Mouse (Mus musculus) frontal cortex, adult 2 months (tissue): ENCODE data around the gene Pdlim7. TPM values are rescaled to one million over a fixed set of nuclear protein-coding genes. Genes with fewer than 3 reads are reported as not detected.

Experiments
- DNase-seq, 2 experiments: peaks; one replicate each; pipeline ENCODE4 v3.0.0; 2022; ENCODE audit warnings: low spot score in 1 of 2; ENCODE audit errors: extremely low spot score in 1 of 2
- polyA plus RNA-seq: library from polyadenylated mRNA; depleted of rRNA; stranded (reverse); fragments of >200 nt; gene quantifications from 2 replicates; pipeline ENCODE4 v1.2.3, GENCODE M21; 2012

Pdlim7 gene
- polyA plus RNA-seq, 1 experiment = 174 TPM

DNA sequence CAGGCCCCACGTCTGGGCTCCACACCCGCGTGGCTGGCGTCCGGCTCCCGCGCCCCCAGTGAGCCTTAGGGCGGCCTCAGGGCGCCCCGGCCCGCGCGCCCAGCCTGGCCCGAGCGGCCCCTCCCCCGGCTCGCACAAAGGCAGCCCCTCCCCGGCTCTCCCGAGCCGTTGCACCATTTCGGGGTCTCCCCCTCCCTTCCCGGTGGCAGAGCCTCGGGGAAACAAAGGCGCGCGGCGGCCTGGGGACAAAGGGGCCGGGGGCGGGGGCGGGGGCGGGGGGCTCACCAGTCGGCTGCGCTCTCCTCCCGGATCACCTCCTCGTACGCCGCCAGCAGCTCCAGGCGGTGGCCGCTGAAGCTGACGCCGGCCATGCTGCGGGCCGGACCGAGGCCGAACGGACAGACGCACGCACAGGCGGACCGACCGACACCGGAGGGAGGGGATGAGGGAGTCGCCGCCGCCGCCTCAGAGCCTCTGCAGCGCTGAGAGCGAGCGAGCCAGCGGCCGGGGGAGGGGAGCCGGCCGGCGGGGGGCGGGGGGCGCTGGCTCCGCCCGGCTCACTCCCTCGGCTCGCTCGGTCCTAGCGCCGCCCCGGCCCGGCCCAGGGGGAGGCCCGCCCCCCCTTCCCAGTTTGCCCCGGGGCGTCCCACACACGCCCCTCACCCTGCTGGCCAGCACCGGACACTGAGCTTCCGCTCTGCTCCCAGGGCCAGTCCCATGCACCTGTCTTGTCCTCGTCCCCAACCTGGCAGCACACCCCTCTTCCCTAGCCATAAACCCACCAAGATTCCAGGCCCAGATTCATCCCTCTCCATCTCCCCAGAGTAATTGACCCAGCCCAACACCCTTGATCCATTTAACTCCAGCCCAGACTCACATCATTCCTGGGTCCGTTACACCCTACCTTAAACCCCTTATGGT is 25.6 kb downstream of the Pdlim7 start, which contains the start of gene Dbn1:
Gene Dbn1, minus strand, starts transcription at position 534 of the 921 bp plus-strand sequence.
- peak in 1 of 2 experiments; percentile 62 for DNase-seq

DNA sequence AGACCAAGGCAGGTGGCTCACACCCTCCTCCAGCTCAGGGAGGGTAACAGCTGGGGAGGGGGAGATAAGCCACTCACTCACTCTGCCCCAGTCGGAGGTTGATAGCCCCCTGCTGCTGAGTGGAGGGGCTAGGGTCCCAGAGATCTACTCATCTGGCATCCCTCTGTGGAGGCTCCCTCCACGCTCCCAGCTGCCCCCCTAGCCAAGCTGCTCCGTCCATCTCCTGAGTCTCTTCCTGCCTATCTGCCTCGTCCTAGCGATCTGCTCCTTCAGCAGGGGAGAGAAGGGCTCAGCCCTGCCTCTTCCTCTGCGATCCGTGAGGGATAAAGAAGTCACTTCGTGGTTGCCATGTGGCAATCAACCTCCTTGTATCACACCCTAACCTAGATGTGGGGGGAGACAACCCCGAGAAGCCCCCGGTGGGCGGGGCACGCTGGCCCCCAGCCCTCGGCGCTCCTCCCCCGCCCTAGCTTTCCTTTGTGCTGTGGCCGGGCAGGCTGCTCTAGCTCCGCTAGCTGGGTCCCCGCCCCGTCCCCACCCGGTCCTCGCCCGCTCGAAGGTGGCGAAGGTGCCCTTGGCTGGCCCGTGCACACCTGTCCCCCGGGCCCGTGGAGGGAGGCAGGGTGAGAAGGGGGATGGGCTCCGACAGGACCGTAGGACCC is 26.4 kb downstream of the Pdlim7 start:
- DNase-seq = peak in 1 of 2 experiments; percentile 42

DNA sequence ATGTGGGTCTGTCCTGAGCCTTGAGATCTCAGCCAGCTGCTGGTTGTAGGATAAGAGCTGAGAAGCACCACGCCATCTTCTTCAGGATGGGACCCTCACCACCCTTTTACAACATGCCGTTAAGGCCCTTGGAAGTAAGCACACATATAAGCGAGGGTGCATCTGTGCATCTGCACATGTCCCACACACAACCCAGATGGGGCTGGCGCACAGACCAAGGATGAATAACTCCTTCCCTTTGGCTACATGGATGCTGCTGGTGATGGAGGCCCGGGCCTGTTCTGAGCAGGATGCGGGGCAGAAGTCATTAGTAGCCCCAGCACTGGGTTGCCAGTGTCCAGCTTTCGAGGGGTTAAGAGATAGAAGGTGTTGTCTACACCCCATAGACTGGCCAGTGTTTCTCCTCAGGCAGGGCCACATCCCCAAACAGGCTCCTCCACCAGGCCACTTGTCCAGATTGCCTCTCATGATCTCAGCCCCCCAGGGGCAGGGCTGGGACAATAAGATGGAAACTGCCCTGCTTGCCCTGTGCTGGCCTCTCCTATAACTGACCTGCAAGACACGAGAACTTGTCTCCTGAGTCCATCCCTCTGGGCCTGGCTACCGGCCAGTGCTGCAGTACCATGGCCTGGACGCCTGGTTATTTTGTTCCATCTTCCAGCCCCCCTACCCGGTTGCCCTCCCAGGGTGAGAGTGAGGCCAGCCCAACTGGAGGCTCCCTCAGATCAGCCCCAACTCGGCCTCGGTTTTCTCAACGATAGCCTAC is 27.3 kb downstream of the Pdlim7 start:
- no peak for DNase-seq

DNA sequence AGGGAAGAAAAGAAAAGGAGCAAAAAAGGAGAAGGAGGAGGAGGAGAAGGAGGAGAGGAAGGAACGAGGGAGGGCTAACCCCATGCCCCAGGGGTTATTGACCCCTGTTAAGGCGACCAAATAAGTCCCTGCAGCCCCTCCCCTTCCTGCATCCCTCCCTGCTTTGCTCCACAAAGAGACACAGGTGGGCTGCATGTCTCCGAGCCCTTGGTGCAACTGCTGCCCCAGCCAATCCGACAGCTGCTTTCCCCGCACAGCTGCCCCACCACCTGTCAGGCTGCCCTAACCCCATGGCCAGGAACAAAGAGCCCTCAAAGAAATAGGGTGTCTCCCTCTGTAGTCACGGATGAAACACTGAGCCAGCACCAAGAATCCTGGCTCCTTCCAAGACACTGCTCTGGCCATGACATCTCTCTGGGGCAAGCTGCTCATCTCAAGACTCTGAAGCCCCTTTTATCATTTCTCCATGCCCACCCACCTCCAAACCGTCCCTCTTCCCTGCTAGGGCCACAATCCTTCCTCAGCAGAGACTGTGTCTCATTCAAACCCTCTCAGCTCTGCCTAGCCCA is 28.9 kb downstream of the Pdlim7 start:
- no peak for DNase-seq

DNA sequence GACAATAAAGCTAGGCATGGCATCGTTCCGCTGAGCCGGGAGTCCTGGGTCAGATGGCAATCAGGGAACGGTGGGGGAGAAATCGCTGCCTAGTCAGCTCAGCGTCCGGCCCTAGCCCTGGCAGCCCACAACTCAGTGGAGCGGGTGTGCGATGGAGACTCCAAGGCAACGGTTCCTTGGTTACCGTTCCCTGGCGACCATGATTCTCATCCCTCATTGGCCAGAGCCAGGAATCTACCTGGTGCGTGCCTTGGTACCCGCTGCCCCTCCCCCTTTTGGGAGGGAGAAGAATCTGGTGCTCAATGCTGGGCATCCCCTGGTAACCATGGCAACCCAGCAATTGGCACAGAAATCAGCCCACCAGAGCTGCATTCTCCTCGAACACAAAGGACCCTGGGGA is 29.9 kb downstream of the Pdlim7 start:
- peak; percentile 95 to 96 for DNase-seq

DNA sequence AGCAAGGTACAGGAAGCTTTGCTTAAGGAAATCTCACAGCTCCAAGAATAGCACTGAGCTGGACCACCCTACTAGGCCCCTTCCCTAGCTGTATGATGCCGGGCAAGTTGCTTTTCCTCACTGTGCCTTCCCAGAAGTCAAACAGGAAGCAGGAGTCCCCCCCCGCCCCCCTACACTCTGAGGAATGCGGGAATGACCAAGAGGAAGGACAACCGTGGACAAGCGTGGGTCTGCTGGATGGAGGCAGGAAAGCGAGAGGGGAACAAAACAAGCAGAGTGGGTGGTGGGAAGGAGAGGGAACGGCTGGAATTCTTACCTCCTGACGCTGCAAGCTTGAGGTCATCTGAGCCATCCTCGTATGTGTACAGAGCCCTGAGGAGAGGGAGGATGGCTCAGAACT is 30.4 kb downstream of the Pdlim7 start:
- no peak for DNase-seq

DNA sequence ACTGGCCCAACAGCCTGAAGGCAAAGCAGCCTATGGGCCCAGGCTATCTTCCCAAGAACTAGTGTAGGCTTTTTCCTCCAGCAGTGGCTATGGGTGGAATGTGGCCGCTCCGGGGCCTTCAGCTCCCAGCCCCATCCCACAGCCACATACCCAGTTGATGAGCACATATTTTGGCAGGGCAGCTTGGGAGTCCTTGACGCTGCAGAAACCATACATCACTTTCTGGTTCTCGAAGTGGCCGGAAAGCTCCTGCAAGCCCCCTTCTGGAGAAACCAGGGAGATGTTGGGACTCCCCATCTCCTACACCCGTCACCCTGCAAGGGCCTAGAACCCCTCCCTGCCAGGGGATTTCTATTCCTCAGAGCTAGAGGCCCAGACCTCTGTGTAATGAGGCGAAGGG is 30.9 kb downstream of the Pdlim7 start:
- no peak for DNase-seq

DNA sequence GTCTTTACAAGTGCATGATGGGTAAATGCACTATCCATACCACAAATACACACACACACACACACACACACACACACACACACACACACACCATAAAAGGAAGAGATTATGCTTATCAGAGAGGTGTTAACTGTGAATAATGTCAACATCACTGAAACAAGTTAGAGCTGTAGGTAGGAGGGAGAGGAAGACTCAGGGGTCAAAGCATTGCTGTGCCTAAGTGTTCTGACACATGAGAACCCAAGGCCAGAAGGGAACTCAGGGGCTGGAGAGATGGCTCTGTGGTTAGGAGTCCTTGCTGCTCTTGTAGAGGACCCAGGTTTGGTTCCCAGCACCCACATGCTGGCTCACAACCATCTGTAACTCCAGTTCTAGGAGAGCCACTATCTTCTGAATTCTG is 33.5 kb downstream of the Pdlim7 start:
- DNase-seq = no peak

DNA sequence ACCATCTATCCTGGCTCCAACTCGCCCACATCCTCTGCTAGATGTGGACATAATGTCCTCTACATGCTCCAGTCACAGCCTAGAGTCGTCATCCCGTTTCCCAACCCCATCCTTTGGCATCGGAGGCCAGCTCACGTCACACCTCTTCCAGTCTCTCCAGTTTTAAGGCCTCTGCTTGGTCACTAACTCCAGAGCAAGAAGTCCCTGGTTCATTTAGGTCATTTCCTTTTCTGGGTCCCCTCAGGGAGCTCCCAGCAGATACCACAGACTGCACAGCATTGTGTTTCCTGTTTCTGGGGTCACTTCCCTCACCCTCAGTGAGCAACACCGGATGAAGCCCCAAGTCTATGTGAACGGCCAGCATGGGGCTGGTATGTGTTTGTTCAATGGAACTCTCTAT is 34.5 kb downstream of the Pdlim7 start:
- DNase-seq = no peak

DNA sequence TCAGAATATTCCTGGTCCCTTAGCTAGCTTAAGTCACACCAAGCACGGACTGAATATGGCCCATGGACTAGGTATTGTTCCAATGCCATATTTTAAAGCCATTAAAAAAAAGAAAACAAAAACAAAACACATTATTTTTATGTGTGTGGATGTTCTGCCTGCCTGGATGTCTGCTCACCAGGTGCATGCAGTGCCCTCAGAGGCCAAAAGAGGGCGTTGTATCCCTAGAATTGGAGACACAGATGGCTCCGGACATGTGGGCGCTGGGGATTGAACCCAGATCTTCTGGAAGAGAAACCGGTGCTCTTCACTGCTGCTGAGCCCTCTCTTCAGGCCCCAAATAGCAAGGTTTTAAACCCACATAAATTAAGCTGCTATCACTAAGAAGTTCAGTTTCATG is 35.4 kb downstream of the Pdlim7 start:
- peak in 1 of 2 experiments; percentile 75 for DNase-seq

DNA sequence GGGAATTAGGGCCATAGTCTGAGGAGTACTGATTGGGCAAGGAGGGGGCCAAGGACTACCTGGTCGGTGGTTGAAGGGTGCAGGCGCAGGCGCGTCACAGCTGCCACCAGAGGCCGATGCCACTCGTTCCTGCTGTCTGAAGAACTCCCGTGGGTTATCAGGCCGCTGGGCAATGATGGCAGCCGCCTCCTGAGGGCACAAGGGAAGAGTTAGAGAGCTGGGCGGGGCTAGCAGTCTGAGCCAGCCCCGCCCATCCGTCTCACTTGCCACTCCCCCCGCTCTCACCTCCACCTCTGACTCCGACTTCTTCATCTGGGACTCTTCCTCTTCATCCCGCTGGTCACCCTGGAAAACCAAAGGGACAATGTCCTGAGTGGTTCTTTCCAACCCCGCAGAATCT is 36.0 kb downstream of the Pdlim7 start:
- DNase-seq = no peak

DNA sequence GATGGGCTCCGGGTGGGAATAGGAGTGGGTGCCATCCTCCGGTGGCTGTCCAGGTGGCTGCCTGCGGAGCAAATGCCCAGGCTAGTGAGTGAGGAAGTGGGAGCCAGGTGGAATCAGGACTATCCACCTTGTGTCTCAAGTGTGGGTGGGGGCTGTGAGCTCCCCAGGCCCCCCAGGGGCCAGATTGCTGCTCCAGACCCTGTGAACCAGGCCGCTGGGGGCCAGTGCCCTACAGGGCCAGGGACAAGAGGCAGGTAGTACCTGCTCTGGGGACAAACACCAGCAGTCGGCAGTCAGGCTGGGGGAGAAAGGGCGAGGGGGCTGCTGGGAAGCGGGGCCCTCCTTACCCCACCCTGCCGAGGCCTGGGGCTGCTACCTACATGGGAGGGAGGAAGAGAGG is 37.2 kb downstream of the Pdlim7 start:
- no peak for DNase-seq

DNA sequence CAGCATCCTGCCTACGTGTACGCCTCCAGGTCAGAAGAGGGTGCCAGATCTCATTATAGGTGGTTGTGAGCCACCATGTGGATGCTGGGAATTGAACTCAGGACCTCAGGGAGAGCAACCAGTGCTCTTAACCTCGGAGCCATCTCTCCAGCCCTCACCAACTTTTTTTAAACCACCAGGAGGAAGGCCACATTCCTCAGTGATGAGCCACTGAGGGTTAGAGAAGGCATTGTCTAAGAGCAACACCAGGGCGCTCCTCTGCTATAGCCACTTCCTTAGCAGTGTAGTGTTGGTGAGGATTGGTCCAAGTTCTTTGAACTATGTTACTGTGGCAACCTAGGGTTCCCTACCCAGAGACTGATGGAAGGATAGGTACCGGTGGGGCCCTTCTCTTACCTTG is 37.7 kb downstream of the Pdlim7 start:
- DNase-seq = no peak

DNA sequence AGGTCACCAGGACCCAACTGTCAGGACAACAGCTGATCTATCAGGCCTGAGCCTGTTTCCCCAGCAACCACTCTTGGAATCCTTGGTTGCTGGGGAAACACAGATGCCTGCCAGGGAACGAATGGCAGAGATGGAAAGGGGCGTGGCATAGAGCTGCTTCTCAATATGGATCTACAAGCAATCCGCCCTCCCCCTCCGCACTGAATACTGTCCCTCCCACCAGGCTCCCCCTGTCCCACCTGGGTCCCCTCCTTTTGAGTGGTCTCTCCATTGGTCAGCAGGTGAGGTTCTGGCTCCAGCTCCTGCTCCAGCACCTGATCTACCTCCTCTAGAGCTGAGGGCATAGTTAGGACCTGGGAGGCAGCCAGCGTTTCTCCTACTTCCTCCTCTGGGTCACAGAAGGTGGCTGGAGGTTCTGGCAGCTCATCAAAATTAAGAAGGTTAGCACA is 38.8 kb downstream of the Pdlim7 start:
- DNase-seq = peak in 1 of 2 experiments; percentile 82

DNA sequence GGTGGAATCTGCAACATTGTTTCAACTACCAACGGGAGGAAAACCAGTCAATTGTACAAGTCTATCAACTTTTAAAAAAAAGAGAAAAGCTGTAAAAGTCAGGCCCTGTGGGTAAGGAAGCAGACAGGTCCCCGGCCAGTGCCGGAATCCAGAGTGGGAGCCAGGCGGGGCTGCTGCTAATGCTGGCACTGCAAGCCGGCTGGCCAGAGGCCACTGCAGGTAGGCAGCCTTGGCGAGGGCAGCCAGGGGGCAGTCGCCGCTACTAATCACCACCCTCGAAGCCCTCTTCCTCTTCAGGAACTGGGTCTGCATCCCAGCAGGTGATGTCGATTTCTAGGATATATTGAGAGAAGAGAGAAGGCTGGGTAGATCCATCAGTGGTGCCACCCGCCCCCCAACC is 39.5 kb downstream of the Pdlim7 start:
- no peak for DNase-seq

DNA sequence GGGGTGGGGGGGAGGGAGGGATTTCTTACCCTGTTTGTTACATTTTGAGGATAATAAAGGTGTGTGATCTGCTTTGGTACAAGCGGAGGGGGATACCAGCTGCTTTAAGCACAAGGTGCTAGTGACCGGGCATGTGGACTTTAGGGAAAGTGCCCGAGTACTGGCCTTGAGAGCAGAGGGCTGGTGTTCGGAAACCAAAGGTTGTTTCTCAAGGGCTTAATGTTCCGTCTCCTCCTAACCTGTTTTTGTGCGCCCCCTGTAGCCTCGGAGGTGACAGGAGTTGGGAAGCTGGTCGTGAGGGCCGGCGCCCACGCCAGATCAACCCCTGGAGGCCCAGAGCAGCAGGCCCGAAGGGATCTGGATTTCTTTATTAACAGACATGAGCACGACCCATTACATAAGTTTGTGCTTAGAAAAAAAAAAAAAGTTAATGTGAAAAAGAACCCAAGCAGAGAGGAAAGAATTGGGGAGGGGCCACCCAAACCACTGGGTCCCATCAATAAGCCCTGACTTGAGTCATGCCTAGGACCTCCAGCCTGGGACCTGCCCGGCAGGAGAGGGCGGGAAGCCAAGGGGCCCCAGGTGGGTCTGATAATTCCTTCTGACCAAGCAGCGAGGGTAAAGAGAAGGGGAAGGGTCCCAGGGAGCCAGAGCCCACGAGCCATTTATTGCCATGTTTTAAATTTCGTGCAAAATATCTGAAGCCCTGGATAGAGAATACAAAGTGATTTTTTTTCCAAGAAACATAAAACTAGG is 40.2 kb downstream of the Pdlim7 start:
- peak in 1 of 2 experiments; percentile 56 for DNase-seq

DNA sequence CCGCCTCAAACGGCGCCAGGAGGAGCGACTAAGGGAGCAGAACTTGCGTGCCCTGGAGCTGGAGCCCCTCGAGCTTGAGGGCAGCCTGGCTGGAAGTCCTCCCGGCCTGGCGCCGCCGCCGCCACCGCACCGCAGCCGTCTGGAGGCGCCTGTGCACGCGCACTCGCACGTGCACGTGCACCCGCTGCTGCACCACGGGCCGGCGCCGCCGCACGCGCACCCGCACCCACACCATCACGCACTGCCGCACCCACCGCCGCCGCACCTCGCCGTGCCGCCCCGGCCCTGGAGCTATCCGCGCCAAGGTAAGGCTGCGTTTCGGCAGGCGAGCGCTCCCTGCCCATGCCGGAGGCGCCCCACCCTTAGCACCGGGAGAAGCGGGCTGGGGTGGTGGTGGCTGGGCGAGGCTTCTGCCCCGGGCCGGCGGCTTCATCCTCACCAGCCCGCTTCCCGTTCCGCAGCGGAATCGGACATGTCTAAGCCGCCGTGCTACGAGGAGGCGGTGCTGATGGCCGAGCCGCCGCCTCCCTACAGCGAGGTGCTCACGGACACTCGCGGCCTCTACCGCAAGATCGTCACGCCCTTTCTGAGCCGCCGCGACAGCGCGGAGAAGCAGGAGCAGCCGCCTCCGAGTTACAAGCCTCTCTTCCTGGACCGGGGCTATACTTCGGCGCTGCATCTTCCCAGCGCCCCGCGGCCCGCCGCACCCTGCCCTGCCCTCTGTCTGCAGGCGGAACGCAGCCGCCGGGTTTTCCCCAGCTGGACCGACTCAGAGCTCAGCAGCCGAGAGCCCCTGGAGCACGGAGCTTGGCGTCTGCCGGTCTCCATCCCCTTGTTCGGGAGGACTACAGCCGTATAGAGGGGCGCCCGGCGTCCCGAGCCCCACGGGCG is 41.1 kb downstream of the Pdlim7 start:
- peak in 1 of 2 experiments; percentile 81 for DNase-seq

DNA sequence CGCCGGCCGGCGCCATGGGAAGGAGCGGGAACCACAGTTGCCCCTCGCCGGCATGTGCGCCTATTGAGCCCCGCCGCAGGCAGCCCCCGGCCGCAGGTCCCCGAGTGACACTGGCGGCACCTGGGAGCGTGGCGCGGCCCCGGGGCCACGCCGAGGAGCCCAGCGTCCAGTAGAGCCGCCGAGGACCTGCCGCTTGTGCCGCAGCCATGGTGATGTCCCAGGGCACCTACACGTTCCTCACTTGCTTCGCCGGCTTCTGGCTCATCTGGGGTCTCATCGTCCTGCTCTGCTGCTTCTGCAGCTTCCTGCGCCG is 41.7 kb downstream of the Pdlim7 start:
- no peak for DNase-seq

DNA sequence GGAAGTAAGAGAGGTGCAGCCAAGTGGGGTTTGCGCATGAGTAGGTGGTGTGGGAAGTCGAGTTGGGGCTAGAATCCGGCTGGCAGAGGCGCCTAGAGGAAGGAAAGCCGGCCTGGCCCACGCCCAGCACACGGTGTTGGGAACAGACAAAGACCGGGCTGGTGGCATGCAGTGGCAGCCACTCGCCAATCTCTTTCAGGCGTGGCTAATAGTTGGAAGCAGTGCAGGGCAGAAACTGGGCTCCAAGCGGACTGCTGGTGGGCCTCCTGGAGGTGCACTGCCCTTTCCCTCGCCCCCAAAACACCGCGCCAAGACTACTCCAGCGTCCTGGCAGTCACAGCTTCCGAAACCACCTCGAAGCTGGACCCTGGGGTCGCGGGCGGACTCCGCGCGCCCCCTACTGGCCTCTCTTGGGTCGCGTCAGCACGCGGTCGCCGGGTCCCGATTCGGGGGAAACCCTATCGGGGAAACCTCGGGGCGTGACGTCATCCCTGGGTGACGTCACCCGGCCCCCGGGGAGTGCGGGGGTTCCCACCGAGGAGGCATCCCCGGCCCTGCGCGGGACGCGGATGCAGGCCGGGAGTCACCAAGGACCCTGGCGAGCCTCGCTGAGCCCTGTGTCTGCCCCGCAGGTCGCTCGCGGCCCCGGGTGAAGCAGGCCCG is 42.2 kb downstream of the Pdlim7 start:
- DNase-seq = peak in 1 of 2 experiments; percentile 83
